Mouse (Mus musculus): Measurements from ENCODE around the gene Hpse2. TPM values are rescaled to one million over a fixed set of nuclear protein-coding genes. Genes with fewer than 3 reads are reported as not detected.
A peak's percentile ranks its signal among the peaks of the same experiment; 100 is the strongest.

Hpse2 gene
- total and polyA plus RNA-seq, 2 experiments from 2014 or later = 0.19 to 0.26 TPM

- no peak for ATAC-seq
- no peak overlapping the region for H3K9ac ChIP-seq (replicated peaks; ENCODE audit: low read length)
- no peaks in the 10 kb centered on the region for H3K27me3 ChIP-seq (ENCODE audit: insufficient read depth, low read length)
- WGBS = 92% methylated on average over 4 of the region's 4 CpGs
- no peaks in the 10 kb centered on the region for H3K4me1 ChIP-seq (ENCODE audit: insufficient read depth, low read length)
- H3K9me3 ChIP-seq (ENCODE audit: low read length) = no peaks in the 10 kb centered on the region
- no peak for TF ChIP-seq CTCF (IDR thresholded peaks at IDR 0.05; ENCODE audit: low read depth)
- H3K36me3 ChIP-seq (ENCODE audit: insufficient read depth, low read length) = no peaks in the 10 kb centered on the region
- no peak overlapping the region for H3K4me2 ChIP-seq (ENCODE audit: low read depth, low read length)
- H3K4me3 ChIP-seq (ENCODE audit: low read length) = no peak overlapping the region
- no peak overlapping the region for H3K27ac ChIP-seq
- DNase-seq (ENCODE audit: low spot score) = no peak
These were observed 278.4 kb downstream of the Hpse2 start for GRCm38 (mm10) chr19:43109796-43110195.

- Histone ChIP-seq H3K27me3 (ENCODE audit: insufficient read depth, low read length) (no peaks in the 10 kb centered on the region), H3K4me2 (ENCODE audit: low read depth, low read length) (no peak overlapping the region), H3K27ac (no peak overlapping the region), H3K9me3 (ENCODE audit: low read length) (no peaks in the 10 kb centered on the region), H3K4me3 (ENCODE audit: low read length) (no peak overlapping the region), H3K36me3 (ENCODE audit: insufficient read depth, low read length) (no peaks in the 10 kb centered on the region), H3K4me1 (ENCODE audit: insufficient read depth, low read length) (no peaks in the 10 kb centered on the region), H3K9ac (replicated peaks; ENCODE audit: low read length) (no peak overlapping the region)
- WGBS = 94% methylated on average over 2 of the region's 2 CpGs
- DNase-seq (ENCODE audit: low spot score) (no peak), ATAC-seq (no peak)
- TF ChIP-seq CTCF (IDR thresholded peaks at IDR 0.05; ENCODE audit: low read depth) = no peak
These were observed 291.2 kb downstream of the Hpse2 start for GRCm38 (mm10) chr19:43096915-43097314.

GRCm38 (mm10) chr19:43087216-43087615, 300.9 kb downstream of the Hpse2 start:
- no peak overlapping the region for H3K4me2 ChIP-seq (ENCODE audit: low read depth, low read length)
- TF ChIP-seq CTCF (IDR thresholded peaks at IDR 0.05; ENCODE audit: low read depth) = no peak
- no peaks in the 10 kb centered on the region for H3K4me1 ChIP-seq (ENCODE audit: insufficient read depth, low read length)
- DNase-seq (ENCODE audit: low spot score) (no peak), ATAC-seq (no peak)
- H3K9ac ChIP-seq (replicated peaks; ENCODE audit: low read length) = no peak overlapping the region
- H3K36me3 ChIP-seq (ENCODE audit: insufficient read depth, low read length) = no peaks in the 10 kb centered on the region
- 88% methylated on average over 3 of the region's 3 CpGs for WGBS
- H3K4me3 ChIP-seq (ENCODE audit: low read length) = no peak overlapping the region
- no peak overlapping the region for H3K27ac ChIP-seq
- no peaks in the 10 kb centered on the region for H3K9me3 ChIP-seq (ENCODE audit: low read length)
- H3K27me3 ChIP-seq (ENCODE audit: insufficient read depth, low read length) = no peaks in the 10 kb centered on the region

- H3K4me2 ChIP-seq (ENCODE audit: low read depth, low read length) = no peak overlapping the region
- H3K4me1 ChIP-seq (ENCODE audit: insufficient read depth, low read length) = no peaks in the 10 kb centered on the region
- TF ChIP-seq CTCF (IDR thresholded peaks at IDR 0.05; ENCODE audit: low read depth) = no peak
- 81% methylated on average over 2 of the region's 2 CpGs for WGBS
- no peak overlapping the region for H3K4me3 ChIP-seq (ENCODE audit: low read length)
- ATAC-seq (no peak), DNase-seq (ENCODE audit: low spot score) (no peak)
- no peaks in the 10 kb centered on the region for H3K36me3 ChIP-seq (ENCODE audit: insufficient read depth, low read length)
- H3K27me3 ChIP-seq (ENCODE audit: insufficient read depth, low read length) = no peaks in the 10 kb centered on the region
- H3K27ac ChIP-seq = no peak overlapping the region
- H3K9me3 ChIP-seq (ENCODE audit: low read length) = no peaks in the 10 kb centered on the region
- H3K9ac ChIP-seq (replicated peaks; ENCODE audit: low read length) = no peak overlapping the region
These were observed 324.0 kb downstream of the Hpse2 start for GRCm38 (mm10) chr19:43064155-43064554.

- H3K27me3 ChIP-seq (ENCODE audit: insufficient read depth, low read length) = no peaks in the 10 kb centered on the region
- DNase-seq (ENCODE audit: low spot score) (peak; percentile 25), ATAC-seq (no peak)
- no peaks in the 10 kb centered on the region for H3K36me3 ChIP-seq (ENCODE audit: insufficient read depth, low read length)
- no peak for TF ChIP-seq CTCF (IDR thresholded peaks at IDR 0.05; ENCODE audit: low read depth)
- peaks cover 3% of the 10 kb centered on the region; the same call in 1 of the 2 replicates for H3K9me3 ChIP-seq (ENCODE audit: low read length)
- H3K4me1 ChIP-seq (ENCODE audit: insufficient read depth, low read length) = no peaks in the 10 kb centered on the region
- H3K4me2 ChIP-seq (ENCODE audit: low read depth, low read length) = no peak overlapping the region
- H3K4me3 ChIP-seq (ENCODE audit: low read length) = no peak overlapping the region
- H3K27ac ChIP-seq = no peak overlapping the region
- 29% methylated on average over 4 of the region's 4 CpGs for WGBS
- no peak overlapping the region for H3K9ac ChIP-seq (replicated peaks; ENCODE audit: low read length)
These were observed 343.6 kb downstream of the Hpse2 start for GRCm38 (mm10) chr19:43044506-43044905.

- H3K27ac ChIP-seq = no peak overlapping the region
- H3K4me1 ChIP-seq (ENCODE audit: insufficient read depth, low read length) = no peaks in the 10 kb centered on the region
- no peak overlapping the region for H3K9ac ChIP-seq (replicated peaks; ENCODE audit: low read length)
- H3K27me3 ChIP-seq (ENCODE audit: insufficient read depth, low read length) = no peaks in the 10 kb centered on the region
- WGBS = 58% methylated on average over 2 of the region's 2 CpGs
- H3K4me2 ChIP-seq (ENCODE audit: low read depth, low read length) = no peak overlapping the region
- H3K9me3 ChIP-seq (ENCODE audit: low read length) = no peaks in the 10 kb centered on the region
- ATAC-seq (no peak), DNase-seq (ENCODE audit: low spot score) (no peak)
- no peaks in the 10 kb centered on the region for H3K36me3 ChIP-seq (ENCODE audit: insufficient read depth, low read length)
- no peak for TF ChIP-seq CTCF (IDR thresholded peaks at IDR 0.05; ENCODE audit: low read depth)
- H3K4me3 ChIP-seq (ENCODE audit: low read length) = no peak overlapping the region
These were observed 345.4 kb downstream of the Hpse2 start for GRCm38 (mm10) chr19:43042721-43043120.

GRCm38 (mm10) chr19:43042211-43042610, 345.9 kb downstream of the Hpse2 start:
- 88% methylated on average over 2 of the region's 2 CpGs for WGBS
- no peak overlapping the region for H3K4me2 ChIP-seq (ENCODE audit: low read depth, low read length)
- H3K9ac ChIP-seq (replicated peaks; ENCODE audit: low read length) = no peak overlapping the region
- H3K4me1 ChIP-seq (ENCODE audit: insufficient read depth, low read length) = no peaks in the 10 kb centered on the region
- TF ChIP-seq CTCF (IDR thresholded peaks at IDR 0.05; ENCODE audit: low read depth) = no peak
- no peak for ATAC-seq
- DNase-seq (ENCODE audit: low spot score) = no peak
- no peaks in the 10 kb centered on the region for H3K36me3 ChIP-seq (ENCODE audit: insufficient read depth, low read length)
- no peaks in the 10 kb centered on the region for H3K27me3 ChIP-seq (ENCODE audit: insufficient read depth, low read length)
- H3K9me3 ChIP-seq (ENCODE audit: low read length) = no peaks in the 10 kb centered on the region
- H3K4me3 ChIP-seq (ENCODE audit: low read length) = no peak overlapping the region
- H3K27ac ChIP-seq = no peak overlapping the region
